In genomic region chr8:110902579-110902965, GRCm38 (mm10) we compare ENCODE assay signal across 8 mouse cellular contexts. TPM values are rescaled to one million over a fixed set of nuclear protein-coding genes. Genes with fewer than 3 reads are reported as not detected.
DNase-seq lines count a peak whose midpoint lies in the region; ATAC-seq lines count a peak whose summit lies in the region.

No protein-coding gene starts in this region.

- H3K36me3 ChIP-seq in heart, embryonic 14.5 days (ENCODE audit: control insufficient read depth, insufficient read depth, low read length) = peaks cover 19% of the 10 kb centered on the region
- H3K36me3 ChIP-seq in hindbrain, embryonic 15.5 days = peaks cover 7% of the 10 kb centered on the region; the same call in 1 of the 2 replicates
- H3K36me3 ChIP-seq in midbrain, embryonic 12.5 days = 0 out of 2 replicates have a peak, but pooled peaks cover 7% of the 10 kb centered on the region

- H3K27ac ChIP-seq in heart, embryonic 14.5 days (replicated peaks in 1 of 2; ENCODE audit: control insufficient read depth in 1 of 2, insufficient read depth in 1 of 2, low read depth in 2 of 2, low read length in 2 of 2) = no peak overlapping the region
- H3K27ac ChIP-seq in brown adipose tissue, adult 24 weeks (replicated peaks; ENCODE audit: low read depth, low read length) = no peak overlapping the region
- no peak overlapping the region for H3K27ac ChIP-seq in hindbrain, embryonic 15.5 days (replicated peaks)
- no peak overlapping the region for H3K27ac ChIP-seq in midbrain, embryonic 12.5 days (replicated peaks)

- H3K9me3 ChIP-seq in heart, embryonic 14.5 days (ENCODE audit: control insufficient read depth, low read length) = no peaks in the 10 kb centered on the region
- no peaks in the 10 kb centered on the region for H3K9me3 ChIP-seq in hindbrain, embryonic 15.5 days
- H3K9me3 ChIP-seq in midbrain, embryonic 12.5 days = no peaks in the 10 kb centered on the region

- H3K4me1 ChIP-seq in heart, embryonic 14.5 days (ENCODE audit: control insufficient read depth in 2 of 2, insufficient read depth in 2 of 2, low read length in 2 of 2) = peaks cover 0 to 8% of the 10 kb centered on the region in 2 experiments; a peak in 1 of 4 replicates
- H3K4me1 ChIP-seq in brown adipose tissue, adult 24 weeks (ENCODE audit: control insufficient read depth, insufficient read depth, insufficient read length, low read length) = no peaks in the 10 kb centered on the region
- H3K4me1 ChIP-seq in hindbrain, embryonic 15.5 days (replicated peaks) = peaks cover 3% of the 10 kb centered on the region; the same call in 1 of the 2 replicates
- peaks cover 9% of the 10 kb centered on the region; the same call in 1 of the 2 replicates for H3K4me1 ChIP-seq in midbrain, embryonic 12.5 days

- H3K27me3 ChIP-seq in heart, embryonic 14.5 days (ENCODE audit: control insufficient read depth, insufficient read depth, low read length) = no peaks in the 10 kb centered on the region
- no peaks in the 10 kb centered on the region for H3K27me3 ChIP-seq in hindbrain, embryonic 15.5 days
- H3K27me3 ChIP-seq in midbrain, embryonic 12.5 days = no peaks in the 10 kb centered on the region

- DNase-seq in heart, adult 18-20 months = no peak
- no peak for DNase-seq in MN1 (ENCODE audit: low spot score)
- no peak for DNase-seq in gastrocnemius, adult 8-10 months (ENCODE audit: low spot score in 2 of 2)
- no peak for DNase-seq in c-Kit-positive CD71-positive TER-119-positive erythroid progenitor cells, embryonic 14.5 days (ENCODE audit: low spot score)

- no peak for ATAC-seq in heart, embryonic 14.5 days (ENCODE audit: insufficient number of reproducible peaks, insufficient read depth, low FRiP score, low read depth)
- 0 out of 2 replicates have a peak, but pooled peaks have one; percentile 17 for ATAC-seq in hindbrain, embryonic 15.5 days (ENCODE audit: low FRiP score, low read depth)
- ATAC-seq in midbrain, embryonic 12.5 days (ENCODE audit: low FRiP score, low read depth) = 0 out of 2 replicates have a peak, but pooled peaks have one; percentile 4

- peak overlapping the region in 1 of 2 experiments; percentile 75; a peak in 2 of 4 replicates for H3K4me3 ChIP-seq in heart, embryonic 14.5 days (ENCODE audit: control insufficient read depth in 1 of 2, insufficient read depth in 1 of 2, low read depth in 1 of 2, low read length in 2 of 2)
- H3K4me3 ChIP-seq in brown adipose tissue, adult 24 weeks (ENCODE audit: insufficient read depth, low read depth, low read length) = peak overlapping the region; percentile 89; the same call in 1 of the 2 replicates
- H3K4me3 ChIP-seq in hindbrain, embryonic 15.5 days = peak overlapping the region; percentile 54; the same call in 1 of the 2 replicates
- H3K4me3 ChIP-seq in midbrain, embryonic 12.5 days = 0 out of 2 replicates have a peak overlapping the region, but pooled peaks have one; percentile 73

- WGBS in heart, embryonic 14.5 days = 65% methylated on average over 2 of the region's 2 CpGs
- 81% methylated on average over 2 of the region's 2 CpGs for WGBS in hindbrain, embryonic 15.5 days
- WGBS in midbrain, embryonic 12.5 days = 76% methylated on average over 2 of the region's 2 CpGs

- H3K9ac ChIP-seq in heart, embryonic 14.5 days (ENCODE audit: low read length) = no peak overlapping the region
- H3K9ac ChIP-seq in hindbrain, embryonic 15.5 days = no peak overlapping the region
- H3K9ac ChIP-seq in midbrain, embryonic 12.5 days (replicated peaks) = no peak overlapping the region

- H3K4me2 ChIP-seq in heart, embryonic 14.5 days (ENCODE audit: low read length) = peak overlapping the region; percentile 76
- H3K4me2 ChIP-seq in hindbrain, embryonic 15.5 days = peak overlapping the region; percentile 65
- peak overlapping the region; percentile 63 for H3K4me2 ChIP-seq in midbrain, embryonic 12.5 days (replicated peaks)

RNA-seq across cellular contexts. Expression of gene Fuk, which starts 0.3 kb away (rescaled TPM):
- 4.9 and 6.0 TPM in 2 replicates for polyA plus RNA-seq in heart, embryonic 14.5 days (2014; fragmentation: Nextera tagmentation; extraction: Ambion mirVana)
- total RNA-seq in heart, adult 18-20 months (2021) = 1 to 10 TPM; 5.2 to 5.5 TPM
- 2.9 and 4.6 TPM in 2 replicates for polyA plus RNA-seq in brown adipose tissue, adult 24 weeks (2012; ENCODE audit: insufficient read depth, insufficient read length, missing spikeins)
- 7.1 and 8.6 TPM in 2 replicates for polyA plus RNA-seq in hindbrain, embryonic 15.5 days (2015; fragmentation: Nextera tagmentation; extraction: Ambion mirVana)
- 10.5 and 11.2 TPM in 2 replicates for polyA plus RNA-seq in midbrain, embryonic 12.5 days (2016; fragmentation: Nextera tagmentation; extraction: Ambion mirVana)
- total RNA-seq in gastrocnemius, adult 8-10 months (2022) = 1 to 10 TPM; 3.6 to 4.5 (median 4.0) TPM

RNA-seq across cellular contexts. Expression of gene St3gal2, which starts 17.1 kb away (rescaled TPM):
- 9.6 and 10.4 TPM in 2 replicates for polyA plus RNA-seq in heart, embryonic 14.5 days (2014; fragmentation: Nextera tagmentation; extraction: Ambion mirVana)
- 10 to 100 TPM; 20.9 to 23.3 TPM for total RNA-seq in heart, adult 18-20 months (2021)
- 3.6 and 4.1 TPM in 2 replicates for polyA plus RNA-seq in brown adipose tissue, adult 24 weeks (2012; ENCODE audit: insufficient read depth, insufficient read length, missing spikeins)
- 26.8 and 30.3 TPM in 2 replicates for polyA plus RNA-seq in hindbrain, embryonic 15.5 days (2015; fragmentation: Nextera tagmentation; extraction: Ambion mirVana)
- 30.7 and 31.6 TPM in 2 replicates for polyA plus RNA-seq in midbrain, embryonic 12.5 days (2016; fragmentation: Nextera tagmentation; extraction: Ambion mirVana)
- 10 to 100 TPM; 45.0 to 59.2 (median 50.7) TPM for total RNA-seq in gastrocnemius, adult 8-10 months (2022)

RNA-seq across cellular contexts. Expression of gene Sf3b3, which starts 56.0 kb away (rescaled TPM):
- 74.8 and 77.8 TPM in 2 replicates for polyA plus RNA-seq in heart, embryonic 14.5 days (2014; fragmentation: Nextera tagmentation; extraction: Ambion mirVana)
- 10 to 100 TPM; 36.7 to 37.5 TPM for total RNA-seq in heart, adult 18-20 months (2021)
- polyA plus RNA-seq in brown adipose tissue, adult 24 weeks (2012; ENCODE audit: insufficient read depth, insufficient read length, missing spikeins) = 8.6 and 13.7 TPM in 2 replicates
- 90.7 and 94.2 TPM in 2 replicates for polyA plus RNA-seq in hindbrain, embryonic 15.5 days (2015; fragmentation: Nextera tagmentation; extraction: Ambion mirVana)
- 187 and 188 TPM in 2 replicates for polyA plus RNA-seq in midbrain, embryonic 12.5 days (2016; fragmentation: Nextera tagmentation; extraction: Ambion mirVana)
- 10 to 100 TPM; 14.1 to 19.3 (median 14.3) TPM for total RNA-seq in gastrocnemius, adult 8-10 months (2022)

RNA-seq across cellular contexts. Expression of gene Cog4, which starts 56.2 kb away (rescaled TPM):
- 60.2 and 62.0 TPM in 2 replicates for polyA plus RNA-seq in heart, embryonic 14.5 days (2014; fragmentation: Nextera tagmentation; extraction: Ambion mirVana)
- total RNA-seq in heart, adult 18-20 months (2021) = 10 to 100 TPM; 69.4 to 74.8 TPM
- polyA plus RNA-seq in brown adipose tissue, adult 24 weeks (2012; ENCODE audit: insufficient read depth, insufficient read length, missing spikeins) = 52.6 and 53.8 TPM in 2 replicates
- 70.7 and 75.4 TPM in 2 replicates for polyA plus RNA-seq in hindbrain, embryonic 15.5 days (2015; fragmentation: Nextera tagmentation; extraction: Ambion mirVana)
- polyA plus RNA-seq in midbrain, embryonic 12.5 days (2016; fragmentation: Nextera tagmentation; extraction: Ambion mirVana) = 69.3 and 74.3 TPM in 2 replicates
- total RNA-seq in gastrocnemius, adult 8-10 months (2022) = 10 to 100 TPM; 61.0 to 68.2 (median 64.3) TPM
